In genomic region chr3:96564633-96565032, GRCm38 (mm10) we compare ENCODE assay signal across 8 mouse cellular contexts. TPM values are rescaled to one million over a fixed set of nuclear protein-coding genes. Genes with fewer than 3 reads are reported as not detected.
DNase-seq lines count a peak whose midpoint lies in the region; ATAC-seq lines count a peak whose summit lies in the region.

No protein-coding gene starts in this region.

- H3K27ac ChIP-seq in embryonic facial prominence, embryonic 13.5 days, result peak overlapping the region; percentile 51; the same call in 1 of the 2 replicates
- H3K27ac ChIP-seq in macrophage, result peak overlapping the region; percentile 100

- no peak overlapping the region for H3K9ac ChIP-seq in embryonic facial prominence, embryonic 13.5 days

- H3K79me2 ChIP-seq in macrophage (ENCODE audit: inconsistent target), result peaks cover 43% of the 10 kb centered on the region

- DNase-seq in layer of hippocampus, adult 11-12 months (ENCODE audit: low spot score), result peak; percentile 40
- DNase-seq in layer of hippocampus, adult 18-20 months (ENCODE audit: low spot score in 2 of 2), result no peak
- DNase-seq in kidney, postnatal 10 days, result peak; percentile 65
- no peak for DNase-seq in urinary bladder, adult 2 months (ENCODE audit: low spot score)
- DNase-seq in embryo, embryonic 9.5 days (ENCODE audit: extremely low spot score), result no peak
- DNase-seq in cerebellum, postnatal 25 days, result no peak

- H3K27me3 ChIP-seq in embryonic facial prominence, embryonic 13.5 days, result no peaks in the 10 kb centered on the region

- H3K4me2 ChIP-seq in embryonic facial prominence, embryonic 13.5 days, result no peak overlapping the region

- peaks cover 19% of the 10 kb centered on the region for H3K36me3 ChIP-seq in embryonic facial prominence, embryonic 13.5 days
- peaks cover 17% of the 10 kb centered on the region; the same call in 1 of the 2 replicates for H3K36me3 ChIP-seq in macrophage (ENCODE audit: inconsistent target)

- peaks cover 30% of the 10 kb centered on the region for H3K4me1 ChIP-seq in embryonic facial prominence, embryonic 13.5 days

- 43% methylated on average over 7 of the region's 7 CpGs for WGBS in embryonic facial prominence, embryonic 13.5 days
- under 1% methylated on average over 7 of the region's 7 CpGs for WGBS in macrophage (ENCODE audit: missing documents)

- H3K4me3 ChIP-seq in embryonic facial prominence, embryonic 13.5 days, result no peak overlapping the region
- H3K4me3 ChIP-seq in macrophage (ENCODE audit: inconsistent target), result no peak overlapping the region

- no peak for ATAC-seq in embryonic facial prominence, embryonic 13.5 days (ENCODE audit: insufficient number of reproducible peaks, insufficient read depth, low FRiP score, low TSS enrichment, low read depth)

- H3K9me3 ChIP-seq in embryonic facial prominence, embryonic 13.5 days, result no peaks in the 10 kb centered on the region

RNA-seq across cellular contexts. Expression of gene Txnip, which starts 6.9 kb away (rescaled TPM):
- total RNA-seq in layer of hippocampus, adult 18-20 months (2021), result 10 to 100 TPM; 28.1 to 34.8 TPM
- 113 and 137 TPM in 2 replicates for polyA plus RNA-seq in embryonic facial prominence, embryonic 13.5 days (2015; fragmentation: Nextera tagmentation; extraction: Ambion mirVana)
- 100 to 1,000 TPM in 9 of 26 experiments, 10 to 100 TPM in 16, 1 to 10 TPM in 1; 8.8 to 741 (median 70.0) TPM for total RNA-seq in macrophage (2018; cell fraction: chromatin; rRNA removed)
- total RNA-seq in macrophage (2018; cell fraction: cytosol; rRNA removed), result 100 to 1,000 TPM in 16 of 26 experiments, 10 to 100 TPM in 10; 12.9 to 504 (median 163) TPM
- total RNA-seq in macrophage (2018; cell fraction: nucleus; rRNA removed), result 100 to 1,000 TPM in 11 of 26 experiments, 10 to 100 TPM in 15; 14.5 to 587 (median 82.2) TPM
- polyA plus RNA-seq in macrophage (2018), result 198 to 536 TPM (median 239 TPM) in 3 replicates
- polyA plus RNA-seq in urinary bladder, adult 2 months (2012; rRNA removed), result 712 and 742 TPM in 2 replicates

RNA-seq across cellular contexts. Expression of gene Gm16253, which starts 12.2 kb away (rescaled TPM):
- total RNA-seq in layer of hippocampus, adult 18-20 months (2021), result not detected
- polyA plus RNA-seq in embryonic facial prominence, embryonic 13.5 days (2015; fragmentation: Nextera tagmentation; extraction: Ambion mirVana), result 1.3 and 1.5 TPM in 2 replicates
- not detected for total RNA-seq in macrophage (2018; cell fraction: chromatin; rRNA removed)
- under 1 TPM in 8 of 26 experiments, not detected in 18; 0.19 to 0.52 (median 0.36) TPM for total RNA-seq in macrophage (2018; cell fraction: cytosol; rRNA removed)
- not detected for total RNA-seq in macrophage (2018; cell fraction: nucleus; rRNA removed)
- polyA plus RNA-seq in macrophage (2018), result not detected in 3 replicates
- not detected in 2 replicates for polyA plus RNA-seq in urinary bladder, adult 2 months (2012; rRNA removed)

RNA-seq across cellular contexts. Expression of gene Polr3gl, which starts 29.3 kb away (rescaled TPM):
- total RNA-seq in layer of hippocampus, adult 18-20 months (2021), result 10 to 100 TPM; 28.7 to 31.6 TPM
- 53.7 and 56.7 TPM in 2 replicates for polyA plus RNA-seq in embryonic facial prominence, embryonic 13.5 days (2015; fragmentation: Nextera tagmentation; extraction: Ambion mirVana)
- 100 to 1,000 TPM in 4 of 26 experiments, 10 to 100 TPM in 22; 12.2 to 172 (median 71.1) TPM for total RNA-seq in macrophage (2018; cell fraction: chromatin; rRNA removed)
- total RNA-seq in macrophage (2018; cell fraction: cytosol; rRNA removed), result 10 to 100 TPM; 19.2 to 53.8 (median 30.2) TPM
- 10 to 100 TPM; 16.6 to 93.9 (median 44.1) TPM for total RNA-seq in macrophage (2018; cell fraction: nucleus; rRNA removed)
- 31.8 to 127 TPM (median 41.1 TPM) in 3 replicates for polyA plus RNA-seq in macrophage (2018)
- polyA plus RNA-seq in urinary bladder, adult 2 months (2012; rRNA removed), result 44.4 and 59.0 TPM in 2 replicates

RNA-seq across cellular contexts. Expression of gene Ankrd34a, which starts 31.8 kb away (rescaled TPM):
- total RNA-seq in layer of hippocampus, adult 18-20 months (2021), result 10 to 100 TPM; 55.7 to 56.8 TPM
- 3.1 and 3.2 TPM in 2 replicates for polyA plus RNA-seq in embryonic facial prominence, embryonic 13.5 days (2015; fragmentation: Nextera tagmentation; extraction: Ambion mirVana)
- total RNA-seq in macrophage (2018; cell fraction: chromatin; rRNA removed), result under 1 TPM in 1 of 26 experiments, not detected in 25; 0.32 TPM
- under 1 TPM in 10 of 26 experiments, not detected in 16; 0.03 to 0.22 (median 0.09) TPM for total RNA-seq in macrophage (2018; cell fraction: cytosol; rRNA removed)
- under 1 TPM in 2 of 26 experiments, not detected in 24; 0.29 to 0.31 TPM for total RNA-seq in macrophage (2018; cell fraction: nucleus; rRNA removed)
- polyA plus RNA-seq in macrophage (2018), result 0.07 to 0.15 TPM in 2 of 3 replicates, not detected in the other
- polyA plus RNA-seq in urinary bladder, adult 2 months (2012; rRNA removed), result 0.70 and 1.1 TPM in 2 replicates

RNA-seq across cellular contexts. Expression of gene Lix1l, which starts 36.3 kb away (rescaled TPM):
- 10 to 100 TPM; 30.9 to 33.0 TPM for total RNA-seq in layer of hippocampus, adult 18-20 months (2021)
- polyA plus RNA-seq in embryonic facial prominence, embryonic 13.5 days (2015; fragmentation: Nextera tagmentation; extraction: Ambion mirVana), result 8.8 and 9.3 TPM in 2 replicates
- 10 to 100 TPM in 3 of 26 experiments, 1 to 10 TPM in 21, under 1 TPM in 2; 0.50 to 15.7 (median 3.9) TPM for total RNA-seq in macrophage (2018; cell fraction: chromatin; rRNA removed)
- total RNA-seq in macrophage (2018; cell fraction: cytosol; rRNA removed), result 10 to 100 TPM in 7 of 26 experiments, 1 to 10 TPM in 19; 4.2 to 11.2 (median 7.2) TPM
- total RNA-seq in macrophage (2018; cell fraction: nucleus; rRNA removed), result 10 to 100 TPM in 2 of 26 experiments, 1 to 10 TPM in 24; 2.0 to 12.9 (median 4.6) TPM
- polyA plus RNA-seq in macrophage (2018), result 7.5 to 9.5 TPM (median 8.3 TPM) in 3 replicates
- polyA plus RNA-seq in urinary bladder, adult 2 months (2012; rRNA removed), result 57.6 and 66.0 TPM in 2 replicates

Comparison
In these comparisons a context has a peak if more than half of its experiments do, and no peak if none do; other contexts are left out.
1. DNase-seq: peak in layer of hippocampus, adult 11-12 months (single experiment) and kidney, postnatal 10 days (single experiment); none in layer of hippocampus, adult 18-20 months (0 of 2), urinary bladder, adult 2 months (single experiment), embryo, embryonic 9.5 days (single experiment) and cerebellum, postnatal 25 days (0 of 2).